Mouse (Mus musculus): Measurements from ENCODE around the gene Dnajc15. TPM values are rescaled to one million over a fixed set of nuclear protein-coding genes. Genes with fewer than 3 reads are reported as not detected.

The Dnajc15 gene
- total RNA-seq, 2 experiments from 2014 or later = 271 to 297 TPM

GRCm38 (mm10) chr14:77801571-77802267 is 73.2 kb downstream of the Dnajc15 start:
- intact Hi-C loops (cut with DNase I) = no loop called here

GRCm38 (mm10) chr14:77796506-77796905 is 78.4 kb downstream of the Dnajc15 start:
- intact Hi-C loops (cut with DNase I) = no loop called here
- no peak for DNase-seq

More at GRCm38 (mm10) chr14:77801571-77802267, 73.2 kb downstream of the Dnajc15 start:
- DNase-seq = no peak

GRCm38 (mm10) chr14:77795240-77795639 is 79.7 kb downstream of the Dnajc15 start:
- no peak for DNase-seq
- intact Hi-C loops (cut with DNase I) = no loop called here

- DNase-seq = no peak
- intact Hi-C loops (cut with DNase I) = no loop called here
Observed at GRCm38 (mm10) chr14:77794285-77794949, 80.5 kb downstream of the Dnajc15 start.

GRCm38 (mm10) chr14:77792998-77793397 is 81.9 kb downstream of the Dnajc15 start:
- DNase-seq = no peak
- intact Hi-C loops (cut with DNase I) = no loop called here

GRCm38 (mm10) chr14:77783217-77783616 is 91.7 kb downstream of the Dnajc15 start:
- intact Hi-C loops (cut with DNase I) = no loop called here
- DNase-seq = peak in 1 of 2 experiments; percentile 6

GRCm38 (mm10) chr14:77777365-77777764 is 97.6 kb downstream of the Dnajc15 start:
- DNase-seq = no peak
- intact Hi-C loops (cut with DNase I) = no loop called here

- intact Hi-C loops (cut with DNase I) = no loop called here
- no peak for DNase-seq
Observed at GRCm38 (mm10) chr14:77776005-77776531, 98.9 kb downstream of the Dnajc15 start.

- intact Hi-C loops (cut with DNase I) = no loop called here
- no peak for DNase-seq
Observed at GRCm38 (mm10) chr14:77773331-77773730, 101.6 kb downstream of the Dnajc15 start.

- intact Hi-C loops (cut with DNase I) = no loop called here
- DNase-seq = no peak
Observed at GRCm38 (mm10) chr14:77771626-77772025, 103.3 kb downstream of the Dnajc15 start.

Other genes starting within 250 kb of the Dnajc15 start
- 1 to 10 TPM in 1 of 2 experiments, under 1 TPM in 1; 0.56 to 1.2 TPM for gene Epsti1, start 29.1 kb upstream of the Dnajc15 start, total RNA-seq (2021)
- not detected for gene Fam216b, start 213.9 kb upstream of the Dnajc15 start, total RNA-seq (2021)

Data from heart, postnatal 36 days (tissue).